Mouse (Mus musculus) heart, postnatal 36 days (tissue): Measurements from ENCODE around the gene BC004004. TPM values are rescaled to one million over a fixed set of nuclear protein-coding genes. Genes with fewer than 3 reads are reported as not detected.
"Not testable (repeated sequence)": the region's sequence is repeated elsewhere in the genome, so short reads cannot be mapped to it uniquely, and the experiment has no call there.

Experiments used
- DNase-seq, 2 experiments: peaks; one replicate each; pipeline ENCODE4 v3.0.0; 2021 to 2022
- intact Hi-C: fragments of 180-260 bp; cut with DNase I; formaldehyde crosslinking; loops from one replicate; pipeline ENCODE4 v1.15.1; 2025
- total RNA-seq, 2 experiments: library from RNA; stranded (reverse); gene quantifications; 2 replicates each; pipeline ENCODE4 v1.2.3; 2021

The BC004004 gene
- total RNA-seq, 2 experiments from 2014 or later: 228 to 258 TPM

DNA sequence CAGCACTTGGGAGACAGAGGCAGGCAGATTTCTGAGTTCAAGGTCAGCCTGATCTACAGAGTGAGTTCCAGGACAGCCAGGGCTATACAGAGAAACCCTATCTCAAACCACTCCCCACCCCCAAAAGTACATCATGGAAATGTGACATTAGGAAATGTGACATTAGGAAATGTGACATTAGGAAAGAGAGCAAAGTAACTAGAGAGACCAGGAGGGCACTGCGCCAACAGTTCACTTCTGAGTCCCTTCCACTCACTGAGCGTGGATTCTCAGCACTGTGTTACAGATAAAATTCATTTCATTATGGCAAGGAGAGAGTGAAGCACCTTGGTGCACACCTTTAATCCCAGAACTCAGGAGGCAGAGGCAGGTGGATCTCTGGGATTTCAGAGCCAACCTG, 9.7 kb upstream of the BC004004 start:
- DNase-seq: no peak
- intact Hi-C loops: loop anchor here (2.0 kb wide), 1 partner anchor 112 kb away; no protein-coding TSS in a partner anchor

DNA sequence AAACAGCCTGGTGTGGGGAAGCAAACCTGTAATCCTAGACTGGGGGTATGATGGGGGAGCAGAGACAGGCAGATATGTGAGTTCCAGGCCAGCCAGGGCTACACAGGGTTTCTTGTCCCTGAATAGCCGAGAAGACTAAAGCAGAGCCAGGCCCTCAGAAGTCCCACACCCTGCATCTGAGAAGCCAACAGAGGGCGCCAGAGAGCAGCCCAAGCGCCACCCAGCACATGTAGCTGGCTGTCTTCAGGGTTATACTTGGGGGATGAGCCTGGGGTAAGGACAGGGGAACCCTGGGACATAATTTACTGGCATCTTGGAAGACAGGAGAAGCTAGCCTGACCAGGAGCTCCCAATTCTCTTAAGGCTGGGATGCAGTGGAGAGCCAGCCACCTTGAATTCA, 9.1 kb upstream of the BC004004 start:
- intact Hi-C loops: loop anchor here (2.0 kb wide), 1 partner anchor 111 kb away; no protein-coding TSS in a partner anchor
- DNase-seq: peak; percentile 77 to 84

DNA sequence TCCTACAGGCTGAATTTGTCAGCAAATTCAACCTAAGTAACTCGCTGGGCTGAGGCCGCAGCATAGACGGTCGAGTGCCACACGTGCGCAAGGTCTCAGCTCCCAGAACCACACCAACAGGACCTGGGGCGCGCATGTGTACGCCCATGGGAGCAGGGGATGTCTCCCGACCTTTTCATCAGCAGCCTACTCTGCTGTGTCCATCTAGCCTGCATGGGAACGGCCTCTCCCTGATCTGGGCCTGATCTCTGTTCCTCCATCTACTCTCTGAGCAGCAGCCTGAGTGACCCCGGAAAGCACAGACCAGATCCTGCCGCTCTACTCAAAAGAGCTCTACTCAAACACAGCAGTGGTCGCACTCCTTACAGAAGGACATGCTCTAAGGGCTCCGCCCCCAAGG, 8.1 kb upstream of the BC004004 start:
- intact Hi-C loops: no loop called here

DNA sequence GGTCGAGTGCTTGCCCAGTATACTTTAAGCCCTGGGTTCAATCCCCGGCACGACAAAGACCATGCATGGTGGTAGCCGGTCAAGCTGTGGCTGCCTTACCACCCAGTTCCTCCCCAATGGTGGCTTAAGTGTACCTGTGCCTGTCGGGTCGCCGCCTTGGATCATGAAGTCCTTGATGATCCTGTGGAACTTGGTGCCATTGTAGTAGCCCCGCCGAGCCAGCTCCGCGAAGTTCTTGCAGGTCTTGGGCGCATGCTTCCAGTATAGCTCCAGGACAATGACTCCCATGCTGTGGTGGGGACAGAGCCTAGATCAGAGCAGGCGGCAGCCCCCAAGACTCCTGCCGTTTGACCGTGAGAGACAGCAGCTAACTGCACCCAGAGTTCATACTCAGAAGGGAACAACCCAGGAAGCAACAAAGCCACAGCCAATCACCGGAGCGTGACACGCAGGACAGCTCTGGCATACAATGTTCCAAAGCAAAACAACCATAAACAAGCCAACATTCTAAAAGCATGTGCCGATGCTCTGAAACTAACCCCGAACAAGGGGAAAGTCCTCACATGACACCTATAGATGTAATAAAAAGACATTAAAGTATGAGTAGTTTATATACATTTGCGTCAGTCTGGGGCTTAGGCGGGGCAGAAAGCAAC, 6.9 kb upstream of the BC004004 start:
- DNase-seq: no peak
- intact Hi-C loops: no loop called here

More for the DNA sequence above, 8.1 kb upstream of the BC004004 start:
- DNase-seq: no peak

DNA sequence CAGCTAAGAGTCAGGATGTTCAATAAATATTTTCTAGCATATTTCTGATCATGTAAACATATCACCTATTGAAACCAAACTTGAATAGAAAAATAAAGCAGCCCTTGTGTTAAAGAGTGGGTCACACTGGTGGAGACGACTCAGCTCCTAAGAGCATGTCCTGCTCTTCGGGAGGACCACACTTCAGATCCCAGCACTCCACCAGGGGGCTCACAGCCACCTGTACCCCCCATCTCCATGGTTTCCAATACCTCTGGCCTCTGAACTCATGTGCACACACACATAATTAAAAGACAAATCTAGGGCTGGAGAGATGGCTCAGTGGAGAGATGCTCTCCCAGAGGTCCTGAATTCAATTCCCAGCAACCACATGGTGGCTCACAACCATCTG, 6.3 kb upstream of the BC004004 start:
- intact Hi-C loops: no loop called here

DNA sequence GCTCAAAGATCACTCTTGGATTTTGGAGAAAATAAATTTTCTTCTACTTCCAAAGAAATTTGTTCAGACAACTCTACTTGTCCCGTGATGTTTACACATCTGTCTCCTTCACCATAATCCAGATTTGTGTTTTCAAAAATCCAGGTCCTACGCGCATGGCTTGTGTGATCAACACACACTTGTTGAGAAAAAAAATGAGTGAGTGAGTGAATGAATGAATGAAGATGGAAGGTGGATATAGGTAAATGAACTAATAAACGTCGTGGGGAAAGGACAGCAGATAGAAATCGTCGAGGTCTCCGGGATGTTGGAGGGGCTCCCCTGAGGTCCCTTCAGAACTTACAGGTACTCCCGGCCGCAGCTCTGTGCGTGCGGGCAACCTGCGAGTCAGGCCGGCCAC, 5.2 kb upstream of the BC004004 start:
- no peak for DNase-seq
- intact Hi-C loops: no loop called here

More for the DNA sequence above, 6.3 kb upstream of the BC004004 start:
- no peak for DNase-seq

DNA sequence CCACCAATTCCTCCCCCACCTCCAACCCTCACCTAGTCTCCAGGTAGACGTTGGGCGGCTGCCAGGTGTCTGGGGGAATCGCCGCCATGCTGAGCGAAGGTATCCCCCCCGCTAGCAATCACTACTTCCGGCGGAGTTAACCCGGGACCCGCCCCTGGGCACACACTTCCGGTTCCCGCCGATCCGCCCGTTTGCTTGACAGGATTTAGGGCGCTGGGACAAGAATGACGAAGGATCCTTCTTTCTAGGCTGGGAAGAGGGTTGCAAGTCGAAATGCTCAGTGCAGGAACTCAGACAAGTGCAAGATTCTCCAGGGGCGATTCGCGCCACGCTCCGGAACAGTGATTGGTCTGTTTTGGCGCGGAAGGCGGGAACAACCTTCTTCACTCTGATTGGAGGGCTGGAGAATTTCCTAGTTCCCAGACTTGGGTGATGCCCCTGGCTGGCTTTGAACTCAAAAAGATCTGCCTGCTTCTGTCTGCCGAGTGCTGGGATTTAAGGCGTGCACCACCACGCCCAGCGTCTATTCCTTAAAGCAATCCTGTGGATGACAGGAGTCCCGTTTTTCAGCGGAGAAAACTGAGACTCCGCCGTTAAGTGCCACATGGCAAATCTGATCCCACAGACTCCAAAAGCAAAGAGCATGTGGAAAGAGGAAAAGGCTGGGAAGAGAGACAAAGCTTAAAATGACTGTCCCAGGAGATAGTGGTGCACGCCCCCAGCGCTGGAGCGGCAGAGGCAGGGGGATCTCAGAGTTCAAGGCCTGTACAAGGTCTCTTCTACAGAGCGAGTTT, 4.6 kb upstream of the BC004004 start, which contains the start of gene Ppil1:
Gene Ppil1 (minus strand): TSS at position 347 of the 794 bp plus-strand sequence.
- intact Hi-C loops: no loop called here
- DNase-seq: peak; percentile 84 to 90

DNA sequence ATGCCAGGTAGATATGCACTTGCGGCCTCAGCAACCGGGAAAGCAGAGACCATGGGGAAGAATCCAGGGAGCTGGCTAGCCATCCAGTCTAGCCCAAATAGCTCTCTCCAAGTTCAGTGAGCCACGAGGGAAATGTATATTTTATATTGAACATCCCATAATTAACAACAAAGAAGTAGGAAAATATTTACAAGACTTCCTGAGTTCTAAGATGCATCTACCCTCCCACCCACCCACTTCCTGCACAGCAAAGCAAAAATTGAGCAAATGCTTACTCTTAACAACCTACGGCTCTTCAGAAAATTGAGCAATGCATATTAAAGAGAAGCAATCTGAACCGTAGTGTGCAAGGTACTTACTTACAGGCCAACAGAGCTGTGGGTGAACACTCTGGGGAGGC, 3.8 kb upstream of the BC004004 start:
- DNase-seq: no peak
- intact Hi-C loops: loop anchor here (5.0 kb wide), 2 partner anchors 228 to 248 kb away; partner anchors contain the start of gene Pim1

DNA sequence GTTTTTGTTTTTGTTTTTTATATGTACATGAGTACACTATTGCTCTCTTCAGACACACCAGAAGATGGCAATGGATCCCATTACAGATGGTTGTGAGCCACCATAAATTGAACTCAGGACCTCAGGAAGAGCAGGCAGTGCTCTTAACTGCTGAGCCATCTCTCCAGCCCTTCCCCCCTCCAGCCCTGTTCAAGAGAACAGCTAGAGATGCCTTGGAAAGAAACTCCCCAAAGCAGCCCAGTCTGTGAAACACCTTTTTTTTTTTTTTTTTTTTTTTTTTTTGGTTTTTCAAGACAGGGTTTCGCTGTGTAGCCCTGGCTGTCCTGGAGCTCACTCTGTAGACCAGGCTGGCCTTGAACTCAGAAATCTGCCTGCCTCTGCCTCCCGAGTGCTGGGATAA, 1.5 kb upstream of the BC004004 start:
- not testable (repeated sequence) for DNase-seq
- intact Hi-C loops: loop anchor here (5.0 kb wide), 2 partner anchors 225 to 245 kb away; partner anchors contain the start of gene Pim1

DNA sequence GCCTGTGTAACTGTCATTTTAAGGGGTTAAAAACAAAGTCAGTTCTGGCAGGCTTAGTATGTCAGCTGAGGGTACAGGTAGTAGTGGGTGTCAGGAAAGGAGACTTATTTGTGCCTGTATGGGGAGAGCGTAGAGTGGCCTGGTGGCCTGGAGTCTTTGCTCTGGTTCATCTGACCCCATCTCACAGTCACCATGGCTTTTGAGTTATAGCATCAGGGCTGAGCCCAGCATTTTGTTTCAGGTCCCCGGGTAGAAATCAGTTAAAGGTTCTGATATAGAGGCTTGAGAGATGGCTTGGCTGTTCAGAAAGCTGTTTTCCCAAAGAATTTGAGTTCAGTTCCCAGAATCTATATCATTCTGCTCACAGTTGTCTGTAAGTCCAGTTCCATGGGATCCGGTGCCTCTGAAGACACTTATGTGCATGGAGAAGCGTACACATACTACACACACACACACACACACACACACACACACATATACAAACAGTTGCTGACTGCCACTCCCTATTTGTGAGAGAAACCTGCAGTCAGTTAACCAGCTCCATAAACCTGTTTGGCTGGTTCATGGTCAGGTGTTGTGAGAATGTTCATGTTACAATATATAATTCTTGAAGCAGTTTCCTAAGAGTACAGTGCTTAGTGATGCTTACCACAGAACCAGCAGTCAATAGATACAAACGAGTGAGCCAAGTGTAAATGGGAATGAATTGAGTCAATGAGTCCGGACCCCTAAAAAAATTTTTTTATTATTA, 482 bp upstream of the BC004004 start:
- no peak for DNase-seq
- intact Hi-C loops: loop anchor here (1.0 to 5.0 kb wide), 4 partner anchors 79 to 244 kb away; partner anchors contain the start of genes Mtch1 and Pim1

DNA sequence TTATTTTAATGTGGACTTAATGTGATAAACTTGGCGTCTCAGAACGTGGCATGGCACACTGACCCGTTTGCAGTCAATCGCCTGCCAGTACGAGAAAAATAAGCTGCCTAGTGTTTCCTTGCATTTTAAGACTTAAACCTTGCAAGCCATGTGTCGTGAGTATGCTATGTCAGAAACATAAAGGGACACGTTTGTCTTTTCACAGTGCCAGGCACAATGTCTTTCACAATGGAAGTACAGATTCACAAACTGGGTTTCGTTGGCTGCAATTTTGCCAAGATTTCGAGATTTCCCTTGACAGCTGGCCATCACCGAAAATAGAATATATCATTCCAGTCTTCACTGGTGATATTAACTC, 740 bp downstream of the BC004004 start:
- intact Hi-C loops: loop anchor here (2.0 to 5.0 kb wide), 3 partner anchors 77 to 243 kb away; partner anchors contain the start of genes Mtch1 and Pim1
- DNase-seq: no peak

DNA sequence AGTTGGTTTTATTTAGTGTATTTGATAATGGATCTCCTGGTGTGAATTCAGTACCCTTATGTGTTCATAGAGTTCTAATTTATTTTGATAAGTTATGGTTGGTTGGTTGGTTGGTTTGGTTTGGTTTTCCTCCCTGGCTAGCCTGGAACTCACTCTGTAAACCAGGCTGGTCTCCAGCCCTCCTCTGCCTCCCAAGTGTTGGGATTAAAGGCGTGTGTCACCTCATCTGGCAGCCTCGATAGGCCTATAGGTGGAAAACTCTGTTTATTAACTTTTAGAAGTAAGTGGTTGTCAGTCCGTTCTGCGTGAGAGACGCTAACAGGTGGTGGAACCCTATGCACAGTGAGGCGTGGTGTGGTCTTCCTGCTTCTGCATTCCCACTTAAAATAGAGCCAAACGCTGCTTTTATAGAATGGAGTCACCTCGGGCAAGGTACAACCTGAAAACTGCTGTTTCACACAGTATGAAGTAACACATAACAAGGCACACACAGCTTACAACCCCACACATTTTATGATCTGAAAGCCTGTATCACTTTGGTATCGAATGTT, 1.6 kb downstream of the BC004004 start:
- no peak for DNase-seq
- intact Hi-C loops: no loop called here

DNA sequence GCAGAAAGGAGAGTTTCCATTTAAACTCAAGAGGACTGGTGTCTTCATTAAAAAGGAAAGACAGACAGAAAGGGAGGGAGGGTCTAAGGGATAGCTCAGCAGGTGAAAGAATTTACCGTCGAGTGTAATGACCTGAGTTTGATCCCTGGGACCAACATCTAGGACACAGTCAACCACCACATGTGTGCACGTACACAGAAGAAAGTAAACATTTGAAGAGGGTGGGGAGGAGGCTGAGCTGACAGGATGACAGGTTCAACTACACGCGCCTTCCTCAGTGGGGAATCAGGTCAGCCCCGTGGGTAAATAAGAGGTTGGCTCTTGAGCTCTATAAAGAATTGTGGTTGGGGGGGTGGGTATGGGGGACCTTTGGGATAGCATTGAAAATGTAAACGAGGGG, 4.6 kb downstream of the BC004004 start:
- intact Hi-C loops: no loop called here
- no peak for DNase-seq

DNA sequence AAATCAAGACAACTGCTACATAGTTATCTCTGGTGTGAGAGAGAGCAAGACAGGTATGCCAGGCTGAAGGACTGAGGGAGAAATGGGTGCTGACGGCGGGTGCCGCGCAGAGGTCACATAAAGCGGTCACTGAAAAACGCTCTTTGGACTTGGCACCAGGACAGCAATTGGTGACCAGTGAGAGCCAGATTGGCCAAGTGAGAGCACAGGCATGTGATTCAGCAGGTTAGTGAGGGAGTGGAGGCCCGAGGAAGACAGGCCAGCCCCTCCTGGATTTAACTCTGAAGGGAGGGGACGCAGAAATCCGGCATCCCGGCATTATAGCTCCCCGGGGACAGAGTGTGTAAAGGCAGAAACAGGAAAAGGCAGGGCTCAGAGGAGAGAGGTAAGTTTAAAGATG, 5.3 kb downstream of the BC004004 start:
- intact Hi-C loops: no loop called here
- peak in 1 of 2 experiments; percentile 39 for DNase-seq

DNA sequence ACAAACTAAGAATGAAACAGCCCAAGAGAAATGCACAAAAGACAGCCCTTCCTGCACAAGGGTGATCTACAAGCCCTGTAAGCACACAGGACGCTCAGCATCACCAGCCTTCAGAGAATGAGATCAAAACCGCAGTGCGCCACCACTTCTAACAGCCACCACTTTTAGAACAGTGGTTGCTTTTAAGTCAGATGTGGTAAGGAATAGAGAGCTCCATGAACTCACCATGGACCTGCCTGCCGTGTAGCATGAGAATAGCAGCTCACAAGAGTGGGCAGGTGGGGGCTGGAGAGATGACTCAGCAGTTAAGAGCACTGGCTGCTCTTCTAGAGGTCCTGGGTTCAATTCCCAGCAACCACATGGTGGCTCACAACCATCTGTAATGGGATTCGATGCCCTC, 11.8 kb downstream of the BC004004 start:
- DNase-seq: no peak
- intact Hi-C loops: no loop called here

DNA sequence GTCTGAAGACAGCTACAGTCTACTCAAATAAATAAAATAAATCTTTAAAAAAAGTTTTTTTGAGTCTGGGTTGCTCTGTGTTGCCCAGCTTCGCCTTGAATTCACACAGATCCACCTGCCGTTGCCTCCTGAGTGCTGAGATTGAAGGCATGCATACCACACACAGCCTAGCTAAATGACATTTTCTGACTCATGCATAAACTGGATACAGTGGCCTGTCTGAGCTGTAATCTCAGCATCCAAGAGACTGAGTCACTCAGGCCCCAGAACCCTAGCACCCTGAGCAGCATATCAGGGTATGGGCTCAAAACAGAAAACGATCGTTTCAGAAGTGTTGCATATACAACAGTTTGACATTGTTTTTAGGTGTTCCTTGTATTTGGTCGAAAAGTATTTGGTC, 13.0 kb downstream of the BC004004 start:
- intact Hi-C loops: no loop called here

DNA sequence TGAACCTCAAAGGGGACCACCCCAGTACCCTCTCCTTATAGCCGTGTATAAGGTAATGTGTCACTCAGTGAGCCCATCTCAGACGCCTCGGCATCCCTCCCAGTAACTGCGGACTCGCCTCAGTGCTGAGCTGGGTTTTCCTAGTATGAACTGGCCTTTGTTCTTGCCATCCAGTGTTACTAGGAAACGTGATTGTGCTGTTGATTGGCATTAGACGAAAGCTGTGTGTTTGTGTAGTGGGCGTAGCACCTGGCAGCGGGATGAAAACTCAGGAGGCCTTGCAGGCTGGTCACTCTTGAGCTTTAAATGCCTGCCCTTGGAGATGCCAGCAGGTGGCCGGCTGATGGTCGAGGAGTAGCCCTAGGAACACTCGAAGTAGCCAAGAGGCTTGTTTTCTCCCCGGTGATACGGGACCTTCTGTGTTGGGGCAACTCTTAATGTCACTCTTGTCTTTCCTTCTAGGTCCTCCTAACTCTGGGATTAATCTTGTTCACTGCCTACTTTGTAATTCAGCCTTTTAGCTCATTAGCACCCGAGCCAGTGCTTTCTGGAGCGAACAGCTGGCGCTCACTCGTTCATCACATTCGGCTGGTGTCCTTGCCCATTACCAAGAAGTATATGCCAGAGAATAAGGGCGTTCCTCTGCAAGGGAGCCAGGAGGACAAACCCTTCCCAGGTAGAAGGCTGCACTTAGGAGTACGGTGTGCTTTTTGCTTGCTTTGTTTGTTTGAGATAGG, 13.8 kb downstream of the BC004004 start:
- no peak for DNase-seq
- intact Hi-C loops: no loop called here

More for the DNA sequence above, 13.0 kb downstream of the BC004004 start:
- DNase-seq: no peak

DNA sequence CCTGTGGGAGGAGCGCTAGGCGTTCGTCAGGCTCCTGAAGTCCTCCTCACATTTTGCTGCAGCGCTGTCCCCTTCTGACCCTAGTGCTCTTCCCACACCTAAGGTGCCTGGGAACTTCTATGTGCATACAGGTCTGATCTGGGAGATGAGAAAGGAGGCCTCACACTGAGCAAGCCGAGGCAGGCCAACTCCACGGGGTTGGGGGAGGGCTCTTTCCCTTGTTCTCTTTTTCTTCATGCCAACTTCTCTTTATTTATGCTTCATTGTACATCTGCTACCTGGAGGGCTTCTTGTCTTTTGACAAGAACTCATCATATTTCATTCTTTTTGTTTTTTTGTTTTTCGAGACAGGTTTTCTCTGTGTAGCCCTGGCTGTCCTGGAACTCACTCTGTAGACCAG, 23.2 kb downstream of the BC004004 start:
- DNase-seq: no peak
- intact Hi-C loops: no loop called here

DNA sequence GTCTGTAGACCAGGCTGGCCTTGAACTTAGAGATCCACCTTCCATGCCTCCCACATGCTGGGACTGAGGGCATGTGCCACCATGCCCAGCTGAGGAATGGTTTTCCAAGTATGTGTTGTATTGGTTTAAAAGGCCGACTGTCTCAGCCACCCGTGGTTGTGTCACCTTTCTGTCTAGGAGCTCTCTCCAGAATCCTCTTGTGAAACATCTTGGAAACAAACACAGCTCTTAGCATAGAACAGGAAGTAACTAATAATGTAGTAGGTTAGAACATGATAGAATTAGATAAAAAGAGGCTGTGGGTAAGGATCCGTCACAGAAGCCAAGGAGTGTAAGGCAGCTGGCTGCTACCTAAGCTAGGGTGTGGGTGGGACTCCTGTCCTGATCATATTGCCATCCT, 24.4 kb downstream of the BC004004 start:
- intact Hi-C loops: no loop called here

More for the DNA sequence above, 24.4 kb downstream of the BC004004 start:
- DNase-seq: no peak
